Mouse (Mus musculus): Measurements from ENCODE around the gene Pkhd1.

- TF ChIP-seq CTCF (IDR thresholded peaks at IDR 0.05; ENCODE audit: low read depth, low read length) (no peak), POLR2A (IDR thresholded peaks at IDR 0.05; ENCODE audit: extremely low read depth, insufficient read depth, low read length) (no peak)
Observed at GRCm38 (mm10) chr1:20551334-20551733, 66.5 kb downstream of the Pkhd1 start.
